Mouse (Mus musculus) large intestine, adult 2 months (tissue): ENCODE data around the gene Gm37596. TPM values are rescaled to one million over a fixed set of nuclear protein-coding genes. Genes with fewer than 3 reads are reported as not detected.
"Not testable (repeated sequence)": the region's sequence is repeated elsewhere in the genome, so short reads cannot be mapped to it uniquely, and the experiment has no call there.

Source experiments
- DNase-seq: peaks from one replicate; pipeline ENCODE4 v3.0.0-alpha.2; 2012; ENCODE audit warnings: low read depth, low spot score
- WGBS: fragments of 180-500 bp; shearing (Covaris S2); methylation state at CpG from one replicate; pipeline ENCODE4 v1.1.7; 2018; 5-methylcytosine and 5-hydroxymethylcytosine counted together
- polyA plus RNA-seq: library from polyadenylated mRNA; depleted of rRNA; stranded (reverse); fragments of >200 nt; gene quantifications from 2 replicates; pipeline ENCODE4 v1.2.3, GENCODE M21; 2012; rRNA removed

Gm37596 gene
- polyA plus RNA-seq, result not detected in 2 replicates

DNA sequence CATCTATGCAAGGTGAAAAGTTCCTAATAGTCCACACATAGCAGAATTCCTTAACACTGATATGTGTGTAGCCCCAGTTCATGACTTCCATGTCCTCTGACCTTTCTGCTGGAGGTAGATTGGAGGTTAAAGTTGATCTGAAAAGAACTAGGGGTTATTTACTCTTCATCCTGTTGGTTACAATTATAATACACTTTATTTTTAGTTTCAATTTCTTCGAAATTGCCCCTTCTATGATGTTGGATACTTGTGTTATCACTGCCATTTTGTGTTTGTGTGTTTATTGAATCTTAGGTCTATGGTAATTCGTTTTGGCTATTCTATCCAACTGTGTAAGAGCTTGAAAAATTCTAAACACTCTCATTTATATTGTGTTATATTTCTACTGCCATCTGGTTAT, at the start of gene Gm37596:
TSS of gene Gm37596 (minus strand) at position 101 of the 400 bp plus-strand sequence.
- 55% methylated on average over 1 of the region's 2 CpGs for WGBS
- not testable (repeated sequence) for DNase-seq

DNA sequence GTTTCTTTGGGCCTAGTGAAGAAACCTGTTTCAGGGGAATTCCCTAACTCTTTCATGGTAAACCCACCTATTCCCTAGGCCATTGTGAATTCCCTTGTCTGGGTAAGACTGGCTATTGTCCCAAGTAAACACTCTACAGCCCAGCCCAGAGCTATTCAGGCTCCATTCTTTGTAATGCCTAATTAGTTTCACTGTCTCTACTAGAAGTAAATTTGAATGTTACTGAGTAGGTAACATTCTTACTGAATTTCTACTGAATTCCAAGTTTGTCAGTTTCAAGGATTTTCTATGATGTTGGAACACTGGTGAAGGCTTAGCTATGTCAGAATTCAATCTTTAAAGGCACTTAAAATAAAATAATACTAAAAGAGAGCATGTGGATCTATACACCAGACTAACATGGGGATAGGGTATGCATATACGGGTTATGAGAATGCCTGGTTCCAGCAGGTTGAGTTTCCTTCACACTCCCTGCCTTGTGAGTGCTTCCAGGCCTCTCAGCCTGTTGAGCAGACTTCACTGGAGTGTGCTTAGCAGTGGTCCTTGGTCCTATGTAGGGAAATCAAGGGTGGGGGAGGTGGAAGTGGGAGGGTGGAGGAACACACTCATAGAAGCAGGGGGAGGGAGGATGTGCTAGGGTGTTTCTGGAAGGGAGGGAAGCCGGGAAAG, 16.2 kb upstream of the Gm37596 start:
- 85% methylated on average over 2 of the region's 2 CpGs for WGBS

DNA sequence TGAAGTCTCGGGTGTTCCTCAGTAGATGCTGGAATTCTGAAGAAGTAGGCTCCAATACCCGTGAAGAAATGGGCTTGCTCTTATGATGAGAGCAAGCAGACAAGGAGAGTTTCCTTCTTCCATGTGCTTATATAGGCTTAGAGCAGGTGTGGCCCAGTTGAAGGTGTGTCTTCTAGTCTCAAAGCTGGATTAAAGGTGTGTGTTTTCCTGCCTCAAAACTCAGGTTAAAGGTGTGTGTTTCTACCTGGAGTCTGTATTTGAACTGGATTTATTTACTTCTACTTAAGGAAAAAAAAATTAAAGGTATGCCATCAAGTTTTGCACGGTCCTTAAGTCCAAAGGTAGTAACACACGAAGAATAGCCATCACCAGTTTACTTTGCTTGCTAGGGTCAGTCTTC, 16.7 kb downstream of the Gm37596 start, which contains the start of gene Tdpoz1:
TSS of gene Tdpoz1 (minus strand) at position 101 of the 400 bp plus-strand sequence.
- 55% methylated on average over 3 of the region's 4 CpGs for WGBS
- DNase-seq, result not testable (repeated sequence)

More for the DNA sequence above, 16.2 kb upstream of the Gm37596 start:
- DNase-seq, result not testable (repeated sequence)

DNA sequence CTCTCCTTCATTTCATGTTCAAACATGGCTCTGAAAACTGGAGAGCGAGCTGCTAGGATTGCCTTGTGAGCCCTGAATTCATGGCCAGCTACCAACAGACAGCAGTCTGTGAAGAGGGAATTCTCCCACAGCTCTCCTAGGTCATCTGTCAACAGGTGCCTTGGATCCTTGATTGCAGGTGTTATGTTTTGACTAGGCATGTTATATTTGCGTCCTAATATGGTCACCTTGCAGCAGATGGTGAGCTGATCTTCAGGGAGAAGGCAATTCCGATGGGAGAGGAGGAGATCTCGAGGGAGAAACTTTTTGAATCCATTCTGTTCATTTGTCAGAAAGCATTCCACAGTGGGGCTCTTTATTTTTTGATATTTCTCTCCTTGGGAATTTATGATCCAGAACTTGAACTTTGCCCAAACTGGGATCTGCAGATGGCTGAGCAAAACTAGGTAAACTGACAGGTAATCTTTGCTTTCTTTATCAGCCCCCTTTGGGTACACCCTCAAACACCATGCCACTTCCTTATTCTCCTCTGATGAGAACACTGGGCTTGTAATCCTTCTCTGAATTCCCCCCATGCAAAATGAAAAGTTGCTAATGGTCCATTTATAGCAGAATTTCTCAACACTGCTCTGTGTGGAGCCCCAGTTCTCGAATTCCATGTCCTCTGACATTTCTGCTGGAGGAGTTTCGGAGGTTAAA, 21.9 kb downstream of the Gm37596 start:
- WGBS, result 57% methylated on average over 6 of the region's 6 CpGs
- not testable (repeated sequence) for DNase-seq

GRCm38 (mm10) chr3:93654260-93654659, 38.6 kb downstream of the Gm37596 start:
- no peak for DNase-seq
- 66% methylated on average over 1 of the region's 1 CpGs for WGBS

GRCm38 (mm10) chr3:93652586-93652985, 40.3 kb downstream of the Gm37596 start, which contains the start of gene Tdpoz2:
Tdpoz2 (minus strand) TSS chr3:93652686.
- WGBS, result 80% methylated on average over 3 of the region's 3 CpGs

More at GRCm38 (mm10) chr3:93652586-93652985, 40.3 kb downstream of the Gm37596 start, which contains the start of gene Tdpoz2:
- DNase-seq, result no peak

Other genes starting within 250 kb of the Gm37596 start
- not detected in 2 replicates for gene Tchhl1, start 224.3 kb downstream of the Gm37596 start, polyA plus RNA-seq
- gene S100a11, start 172.6 kb downstream of the Gm37596 start, polyA plus RNA-seq, result 187 and 233 TPM in 2 replicates
- 437 and 499 TPM in 2 replicates for gene S100a10, start 138.0 kb downstream of the Gm37596 start, polyA plus RNA-seq
- gene Tdpoz2, start 40.4 kb downstream of the Gm37596 start, polyA plus RNA-seq, result not detected in 2 replicates
- not detected in 2 replicates for gene Tdpoz1, start 16.8 kb downstream of the Gm37596 start, polyA plus RNA-seq
- gene Gm5773, start 79.9 kb upstream of the Gm37596 start, polyA plus RNA-seq, result not detected in 2 replicates
- gene Tdpoz4, start 103.3 kb upstream of the Gm37596 start, polyA plus RNA-seq, result not detected in 2 replicates
- not detected in 2 replicates for gene Tdpoz3, start 132.9 kb upstream of the Gm37596 start, polyA plus RNA-seq